Mouse (Mus musculus): Measurements from ENCODE around the gene Hyal4. TPM values are rescaled to one million over a fixed set of nuclear protein-coding genes. Genes with fewer than 3 reads are reported as not detected.

The Hyal4 gene
- polyA plus RNA-seq, 1 experiment from 2014 or later, result not detected

Other genes with a start within 250 kb of the Hyal4 start
- gene Iqub, start 233.3 kb upstream of the Hyal4 start, polyA plus RNA-seq (2015; fragmentation: Nextera tagmentation; extraction: Ambion mirVana), result not detected in 2 replicates
- gene Ndufa5, start 220.3 kb upstream of the Hyal4 start, polyA plus RNA-seq (2015; fragmentation: Nextera tagmentation; extraction: Ambion mirVana), result 279 and 307 TPM in 2 replicates
- not detected in 2 replicates for gene Asb15, start 220.2 kb upstream of the Hyal4 start, polyA plus RNA-seq (2015; fragmentation: Nextera tagmentation; extraction: Ambion mirVana)
- 0.09 and 0.14 TPM in 2 replicates for gene Lmod2, start 150.6 kb upstream of the Hyal4 start, polyA plus RNA-seq (2015; fragmentation: Nextera tagmentation; extraction: Ambion mirVana)
- gene Wasl, start 83.3 kb upstream of the Hyal4 start, polyA plus RNA-seq (2015; fragmentation: Nextera tagmentation; extraction: Ambion mirVana), result 20.8 and 22.6 TPM in 2 replicates
- gene Hyal6, start 15.1 kb upstream of the Hyal4 start, polyA plus RNA-seq (2015; fragmentation: Nextera tagmentation; extraction: Ambion mirVana), result 0.02 TPM in 1 of 2 replicates, not detected in the other
- not detected in 2 replicates for gene Spam1, start 42.9 kb downstream of the Hyal4 start, polyA plus RNA-seq (2015; fragmentation: Nextera tagmentation; extraction: Ambion mirVana)
- not detected in 2 replicates for gene Hyal5, start 109.7 kb downstream of the Hyal4 start, polyA plus RNA-seq (2015; fragmentation: Nextera tagmentation; extraction: Ambion mirVana)
- gene Tmem229a, start 208.0 kb downstream of the Hyal4 start, polyA plus RNA-seq (2015; fragmentation: Nextera tagmentation; extraction: Ambion mirVana), result 0.02 and 0.09 TPM in 2 replicates

Data from liver, embryonic 13.5 days (tissue).